Mouse (Mus musculus) embryonic facial prominence, embryonic 13.5 days (tissue): ENCODE data around the gene Pdc. TPM values are rescaled to one million over a fixed set of nuclear protein-coding genes. Genes with fewer than 3 reads are reported as not detected.
"Not testable (repeated sequence)": the region's sequence is repeated elsewhere in the genome, so short reads cannot be mapped to it uniquely, and the experiment has no call there.

Experiments
- ATAC-seq: fragments of 200-750 bp; cut with Nextera tagmentation; 2 replicates; pipeline ENCODE4 v1.8.0; 2017; ENCODE audit warnings: low read depth; ENCODE audit not compliant: insufficient number of reproducible peaks, insufficient read depth, low FRiP score, low TSS enrichment
- H3K27ac ChIP-seq: fragments of 300-500 bp; sonication (generic); 2 replicates; pipeline ENCODE4 v1.5.1; 2015; ENCODE audit warnings: moderate library complexity, mild to moderate bottlenecking, inconsistent platforms
- H3K27me3 ChIP-seq: fragments of 300-500 bp; sonication (generic); 2 replicates; pipeline ENCODE4 v1.6.1; 2015; ENCODE audit warnings: mild to moderate bottlenecking, inconsistent platforms
- H3K36me3 ChIP-seq: fragments of 300-500 bp; sonication (generic); 2 replicates; pipeline ENCODE4 v1.6.1; 2015; ENCODE audit warnings: mild to moderate bottlenecking, inconsistent platforms
- H3K4me1 ChIP-seq: fragments of 300-500 bp; sonication (generic); 2 replicates; pipeline ENCODE4 v1.6.1; 2015; ENCODE audit warnings: inconsistent platforms
- H3K4me2 ChIP-seq: fragments of 300-500 bp; sonication (generic); 2 replicates; pipeline ENCODE4 v1.6.1; 2015; ENCODE audit warnings: moderate library complexity, mild to moderate bottlenecking, inconsistent platforms
- H3K4me3 ChIP-seq: fragments of 300-500 bp; sonication (generic); 2 replicates; pipeline ENCODE4 v1.5.1; 2015; ENCODE audit warnings: mild to moderate bottlenecking, inconsistent platforms
- H3K9ac ChIP-seq: fragments of 300-500 bp; sonication (generic); 2 replicates; pipeline ENCODE4 v1.6.1; 2015; ENCODE audit warnings: mild to moderate bottlenecking, inconsistent platforms
- H3K9me3 ChIP-seq: fragments of 300-500 bp; sonication (generic); 2 replicates; pipeline ENCODE4 v1.6.1; 2016; ENCODE audit warnings: inconsistent platforms
- WGBS: fragments of 180-500 bp; shearing (Covaris S2); methylation state at CpG from one replicate; pipeline ENCODE4 v1.1.7; 2015; ENCODE audit warnings: mixed read lengths; 5-methylcytosine and 5-hydroxymethylcytosine counted together
- polyA plus RNA-seq: library from polyadenylated mRNA; unstranded; fragments of >200 nt; fragmentation: Nextera tagmentation; extraction: Ambion mirVana; gene quantifications from 2 replicates; pipeline ENCODE4 v1.2.1, GENCODE M21; 2015

The Pdc gene
- polyA plus RNA-seq, result not detected in 2 replicates

- no peak within 1 kb of the TSS for H3K4me2 ChIP-seq
- H3K27me3 ChIP-seq, result no peaks in the 10 kb centered on the region
- H3K36me3 ChIP-seq, result no peaks in the 10 kb centered on the region
- no peaks in the 10 kb centered on the region for H3K4me1 ChIP-seq
- H3K27ac ChIP-seq, result no peak within 1 kb of the TSS
- 90% methylated on average over 1 of the region's 1 CpGs for WGBS
- no peak within 1 kb of the TSS for H3K4me3 ChIP-seq
- no peaks in the 10 kb centered on the region for H3K9me3 ChIP-seq
- H3K9ac ChIP-seq, result no peak within 1 kb of the TSS
- no peak for ATAC-seq
These were observed at the start of gene Pdc for GRCm38 (mm10) chr1:150319205-150319604. Gene Pdc, plus strand, starts transcription at chr1:150319417.

- H3K4me1 ChIP-seq, H3K4me3 ChIP-seq, H3K9ac ChIP-seq, ATAC-seq, H3K27me3 ChIP-seq, H3K27ac ChIP-seq, H3K36me3 ChIP-seq, H3K9me3 ChIP-seq, H3K4me2 ChIP-seq: not testable (repeated sequence)
- 82% methylated on average over 3 of the region's 3 CpGs for WGBS
These were observed 25.2 kb upstream of the Pdc start for GRCm38 (mm10) chr1:150294051-150294450.

- ATAC-seq, result no peak
- H3K4me1 ChIP-seq, result no peaks in the 10 kb centered on the region
- no peak overlapping the region for H3K4me2 ChIP-seq
- H3K9ac ChIP-seq, result no peak overlapping the region
- WGBS, result 43% methylated on average over 1 of the region's 1 CpGs
- H3K27me3 ChIP-seq, result no peaks in the 10 kb centered on the region
- no peak overlapping the region for H3K4me3 ChIP-seq
- no peaks in the 10 kb centered on the region for H3K9me3 ChIP-seq
- H3K36me3 ChIP-seq, result no peaks in the 10 kb centered on the region
- H3K27ac ChIP-seq, result no peak overlapping the region
These were observed 11.6 kb upstream of the Pdc start for GRCm38 (mm10) chr1:150307599-150307998.

GRCm38 (mm10) chr1:150335111-150335510 is 15.9 kb downstream of the Pdc start:
- no peak overlapping the region for H3K4me2 ChIP-seq
- H3K9ac ChIP-seq, result no peak overlapping the region
- no peaks in the 10 kb centered on the region for H3K27me3 ChIP-seq
- no peak for ATAC-seq
- no peak overlapping the region for H3K27ac ChIP-seq
- H3K9me3 ChIP-seq, result no peaks in the 10 kb centered on the region
- 61% methylated on average over 2 of the region's 2 CpGs for WGBS
- no peaks in the 10 kb centered on the region for H3K36me3 ChIP-seq
- H3K4me1 ChIP-seq, result no peaks in the 10 kb centered on the region
- H3K4me3 ChIP-seq, result no peak overlapping the region

- ATAC-seq, result no peak
- Histone ChIP-seq H3K36me3 (peaks cover 33% of the 10 kb centered on the region), H3K4me2 (no peak overlapping the region), H3K4me1 (no peaks in the 10 kb centered on the region), H3K9ac (no peak overlapping the region), H3K27ac (no peak overlapping the region), H3K4me3 (no peak overlapping the region), H3K27me3 (no peaks in the 10 kb centered on the region), H3K9me3 (no peaks in the 10 kb centered on the region)
- WGBS, result 95% methylated on average over 1 of the region's 1 CpGs
These were observed 41.6 kb downstream of the Pdc start for GRCm38 (mm10) chr1:150360864-150361263.

GRCm38 (mm10) chr1:150372895-150373294 is 53.7 kb downstream of the Pdc start:
- H3K4me2 ChIP-seq, result no peak overlapping the region
- WGBS, result 77% methylated on average over 3 of the region's 3 CpGs
- H3K9me3 ChIP-seq, result no peaks in the 10 kb centered on the region
- H3K4me1 ChIP-seq, result no peaks in the 10 kb centered on the region
- no peak overlapping the region for H3K4me3 ChIP-seq
- no peak overlapping the region for H3K27ac ChIP-seq
- no peak for ATAC-seq
- H3K27me3 ChIP-seq, result no peaks in the 10 kb centered on the region
- H3K36me3 ChIP-seq, result peaks cover 25% of the 10 kb centered on the region
- no peak overlapping the region for H3K9ac ChIP-seq

GRCm38 (mm10) chr1:150374247-150374646 is 55.0 kb downstream of the Pdc start:
- H3K4me3 ChIP-seq, result no peak overlapping the region
- H3K4me1 ChIP-seq, result no peaks in the 10 kb centered on the region
- H3K27ac ChIP-seq, result no peak overlapping the region
- peaks cover 28% of the 10 kb centered on the region for H3K36me3 ChIP-seq
- H3K9ac ChIP-seq, result no peak overlapping the region
- H3K4me2 ChIP-seq, result no peak overlapping the region
- WGBS, result 83% methylated on average over 2 of the region's 2 CpGs
- ATAC-seq, result no peak
- no peaks in the 10 kb centered on the region for H3K9me3 ChIP-seq
- H3K27me3 ChIP-seq, result no peaks in the 10 kb centered on the region

Other genes with a start within 250 kb of the Pdc start
- 0.11 and 0.22 TPM in 2 replicates for gene Ptgs2, start 219.4 kb upstream of the Pdc start, polyA plus RNA-seq
- gene Tpr, start 73.4 kb downstream of the Pdc start, polyA plus RNA-seq, result 202 and 207 TPM in 2 replicates
- gene Odr4, start 73.7 kb downstream of the Pdc start, polyA plus RNA-seq, result 41.4 and 45.5 TPM in 2 replicates
- gene Prg4, start 146.7 kb downstream of the Pdc start, polyA plus RNA-seq, result 1.1 and 1.2 TPM in 2 replicates